Mouse (Mus musculus) embryonic facial prominence, embryonic 14.5 days (tissue): Measurements from ENCODE around the gene BC035947. TPM values are rescaled to one million over a fixed set of nuclear protein-coding genes. Genes with fewer than 3 reads are reported as not detected.

Experiments
- polyA plus RNA-seq: library from polyadenylated mRNA; unstranded; fragments of >200 nt; fragmentation: Nextera tagmentation; extraction: Ambion mirVana; gene quantifications from 2 replicates; pipeline ENCODE4 v1.2.1, GENCODE M21; 2014

The BC035947 gene
- polyA plus RNA-seq, 1 experiment from 2014 or later, result 0.40 TPM

Other genes starting within 250 kb of the BC035947 start
- 2.3 and 2.6 TPM in 2 replicates for gene Sgpp2, start 201.8 kb downstream of the BC035947 start, polyA plus RNA-seq
- gene Farsb, start 23.3 kb downstream of the BC035947 start, polyA plus RNA-seq, result 122 and 145 TPM in 2 replicates
- 0.69 and 0.72 TPM in 2 replicates for gene Mogat1, start 1.2 kb downstream of the BC035947 start, polyA plus RNA-seq
- 71.3 and 76.9 TPM in 2 replicates for gene Acsl3, start 145.7 kb upstream of the BC035947 start, polyA plus RNA-seq
- 3.7 and 4.8 TPM in 2 replicates for gene Utp14b, start 145.9 kb upstream of the BC035947 start, polyA plus RNA-seq